Mouse (Mus musculus) lung, embryonic 14.5 days (tissue): ENCODE measurements around the gene Ep400. TPM values are rescaled to one million over a fixed set of nuclear protein-coding genes. Genes with fewer than 3 reads are reported as not detected.

Experiments used
- ATAC-seq: fragments of 200-750 bp; cut with Nextera tagmentation; 2 replicates; pipeline ENCODE4 v1.8.0; 2017; ENCODE audit warnings: mild to moderate bottlenecking, moderate TSS enrichment, moderate library complexity; ENCODE audit not compliant: insufficient read depth
- DNase-seq: peaks from one replicate; pipeline ENCODE4 v3.0.0-alpha.2; 2015
- H3K27ac ChIP-seq: fragments of 300-500 bp; sonication (generic); 2 replicates; pipeline ENCODE4 v1.5.1; 2014; ENCODE audit warnings: low read depth, mild to moderate bottlenecking, moderate library complexity
- H3K27me3 ChIP-seq: fragments of 300-500 bp; sonication (generic); 2 replicates; pipeline ENCODE4 v1.6.1; 2014; ENCODE audit warnings: low read length, control low read depth; ENCODE audit not compliant: insufficient read depth
- H3K36me3 ChIP-seq: fragments of 300-500 bp; sonication (generic); 2 replicates; pipeline ENCODE4 v1.6.1; 2014; ENCODE audit warnings: control low read depth; ENCODE audit not compliant: insufficient read depth
- H3K4me1 ChIP-seq: fragments of 300-500 bp; sonication (generic); 2 replicates; pipeline ENCODE4 v1.6.1; 2014; ENCODE audit warnings: antibody characterized with exemption, control low read depth; ENCODE audit not compliant: insufficient read depth
- H3K4me2 ChIP-seq: fragments of 300-500 bp; sonication (generic); 2 replicates; pipeline ENCODE4 v1.6.1; 2014; ENCODE audit warnings: mild to moderate bottlenecking
- H3K4me3 ChIP-seq: fragments of 300-500 bp; sonication (generic); 2 replicates; pipeline ENCODE4 v1.5.1; 2014; ENCODE audit warnings: low read depth, low read length
- H3K9ac ChIP-seq: fragments of 300-500 bp; sonication (generic); 2 replicates; pipeline ENCODE4 v1.6.1; 2014
- H3K9me3 ChIP-seq: fragments of 300-500 bp; sonication (generic); 2 replicates; pipeline ENCODE4 v1.6.1; 2016; ENCODE audit warnings: low read depth, low read length, control low read depth
- CTCF ChIP-seq: IDR thresholded peaks from 2 replicates; pipeline ENCODE4 v1.5.1; 2016; ENCODE audit warnings: antibody characterized with exemption, low read depth
- WGBS: fragments of 180-500 bp; shearing (Covaris S2); extraction: QIAGEN DNeasy Blood & Tissue Kit; methylation state at CpG from one replicate; pipeline ENCODE4 v1.1.7; 2014; 5-methylcytosine and 5-hydroxymethylcytosine counted together
- microRNA-seq: library from miRNA; unstranded; fragments of <30 nt; microRNA quantifications from one replicate; pipeline ENCODE4, GENCODE M21; 2016; ENCODE audit warnings: borderline number of aligned reads
- polyA plus RNA-seq: library from polyadenylated mRNA; unstranded; fragments of >200 nt; fragmentation: Nextera tagmentation; extraction: Ambion mirVana; gene quantifications from 2 replicates; pipeline ENCODE4 v1.2.1, GENCODE M21; 2014

The Ep400 gene
- polyA plus RNA-seq, 1 experiment from 2014 or later, result 60.5 TPM

DNA sequence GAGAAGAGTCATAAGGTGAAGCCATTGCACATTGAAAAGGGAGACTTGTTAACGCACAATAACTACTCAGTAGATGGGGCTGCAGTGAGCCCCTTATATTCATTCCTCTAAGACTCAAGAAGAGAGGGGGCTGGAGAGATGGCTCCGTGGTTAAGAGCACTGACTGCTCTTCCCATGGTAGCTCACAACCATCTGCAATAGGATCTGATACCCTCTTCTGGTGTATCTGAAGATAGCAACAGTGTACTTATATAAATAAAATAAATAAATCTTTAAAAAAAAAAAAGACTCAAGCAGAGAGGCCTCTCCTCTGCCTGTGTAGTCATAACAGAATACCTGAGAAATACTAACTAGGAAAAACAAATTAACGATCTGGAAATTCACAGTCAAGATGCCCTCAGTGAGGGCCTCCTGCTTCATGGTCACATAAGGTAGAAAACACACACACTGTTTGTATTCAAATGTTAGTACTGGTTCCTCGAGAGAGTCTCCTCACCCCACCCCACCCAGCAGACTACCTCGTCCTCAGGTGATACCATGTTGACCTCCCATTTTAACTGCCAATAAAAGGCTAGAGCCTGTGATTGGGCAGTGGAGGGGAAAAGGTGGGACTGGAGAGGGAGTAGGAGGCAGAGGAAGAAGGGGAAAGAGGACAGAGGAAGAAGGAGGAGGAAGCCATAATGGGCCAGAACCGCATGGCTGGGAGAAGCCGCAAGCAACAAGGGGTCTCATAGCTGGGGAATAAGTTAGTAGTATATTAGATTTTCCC, 132.0 kb downstream of the Ep400 start:
- no peak overlapping the region for H3K9ac ChIP-seq
- H3K27ac ChIP-seq, result no peak overlapping the region
- H3K4me3 ChIP-seq, result no peak overlapping the region
- no peak for DNase-seq
- 63% methylated on average over 7 of the region's 7 CpGs for WGBS
- no peak overlapping the region for H3K4me2 ChIP-seq
- TF ChIP-seq CTCF, result 0 out of 2 replicates have a peak, but pooled peaks have one; percentile 3
- H3K36me3 ChIP-seq, result no peaks in the 10 kb centered on the region
- no peaks in the 10 kb centered on the region for H3K27me3 ChIP-seq
- no peaks in the 10 kb centered on the region for H3K9me3 ChIP-seq
- H3K4me1 ChIP-seq, result no peaks in the 10 kb centered on the region
- no peak for ATAC-seq

GRCm38 (mm10) chr5:110635951-110636707, 134.4 kb downstream of the Ep400 start:
- 39% methylated on average over 6 of the region's 6 CpGs for WGBS
- no peak overlapping the region for H3K4me3 ChIP-seq
- no peaks in the 10 kb centered on the region for H3K9me3 ChIP-seq
- no peak overlapping the region for H3K4me2 ChIP-seq
- TF ChIP-seq CTCF, result peak; percentile 77
- DNase-seq (peak; percentile 80), ATAC-seq (peak; percentile 38)
- H3K4me1 ChIP-seq, result no peaks in the 10 kb centered on the region
- H3K27me3 ChIP-seq, result no peaks in the 10 kb centered on the region
- no peak overlapping the region for H3K9ac ChIP-seq
- H3K36me3 ChIP-seq, result no peaks in the 10 kb centered on the region
- H3K27ac ChIP-seq, result no peak overlapping the region

DNA sequence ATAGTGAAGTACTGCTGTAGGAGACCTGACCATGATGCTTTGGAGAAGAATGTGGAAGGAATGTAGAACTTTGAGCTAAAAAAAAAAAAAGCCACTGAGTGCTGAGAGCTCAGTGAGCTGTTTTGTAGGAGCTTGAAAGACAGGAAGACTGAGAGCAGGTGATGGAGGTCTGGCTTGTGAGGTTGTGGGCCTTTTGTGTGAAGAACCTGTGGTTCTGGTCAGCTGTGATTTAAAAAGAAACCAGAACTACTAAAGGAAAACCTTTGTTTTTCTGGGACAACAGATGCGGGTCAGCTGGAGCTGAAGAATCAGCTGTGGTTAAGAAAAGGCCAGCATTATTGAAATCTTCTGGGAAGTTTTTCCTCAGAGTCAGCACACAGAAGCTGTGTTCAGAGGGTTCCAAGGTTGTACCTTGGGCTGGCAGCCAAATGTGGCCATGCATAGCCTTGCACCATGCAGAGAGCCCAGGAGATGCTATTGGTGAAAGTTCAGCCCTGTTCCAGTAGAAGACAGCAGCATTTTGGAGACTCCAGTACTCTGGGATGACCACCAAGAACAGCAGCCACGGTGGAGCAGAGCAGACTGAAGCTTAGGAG, 140.9 kb downstream of the Ep400 start:
- no peak overlapping the region for H3K4me2 ChIP-seq
- H3K4me1 ChIP-seq, result no peaks in the 10 kb centered on the region
- ATAC-seq, result no peak
- TF ChIP-seq CTCF, result no peak
- 76% methylated on average over 2 of the region's 2 CpGs for WGBS
- H3K4me3 ChIP-seq, result no peak overlapping the region
- no peak for DNase-seq
- H3K9me3 ChIP-seq, result no peaks in the 10 kb centered on the region
- H3K27me3 ChIP-seq, result peaks cover 5% of the 10 kb centered on the region; the same call in 1 of the 2 replicates
- no peak overlapping the region for H3K27ac ChIP-seq
- H3K36me3 ChIP-seq, result no peaks in the 10 kb centered on the region
- H3K9ac ChIP-seq, result no peak overlapping the region

DNA sequence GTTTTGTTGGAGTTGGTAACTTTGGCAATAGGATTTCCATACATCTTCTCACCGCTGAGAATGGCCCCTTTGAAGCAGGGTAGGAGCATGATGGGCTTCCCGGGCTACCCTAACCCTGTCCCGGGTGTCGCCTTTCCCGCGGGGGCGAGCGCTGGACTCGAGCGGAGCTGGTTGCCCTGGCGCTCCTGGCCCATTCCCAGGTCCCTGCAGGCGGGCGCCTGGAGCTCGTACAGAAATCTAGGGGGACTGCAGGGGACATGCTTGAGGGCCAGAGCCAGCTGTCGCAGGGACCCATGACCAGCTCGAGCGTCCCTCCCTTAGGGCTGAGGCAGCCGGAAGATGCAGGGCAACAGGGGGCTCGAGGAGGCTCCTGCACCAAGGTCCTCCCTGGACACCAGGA, 142.4 kb downstream of the Ep400 start:
- Histone ChIP-seq H3K4me1 (no peaks in the 10 kb centered on the region), H3K4me3 (no peak overlapping the region), H3K27me3 (peaks cover 5% of the 10 kb centered on the region; the same call in 1 of the 2 replicates), H3K27ac (no peak overlapping the region), H3K9ac (no peak overlapping the region), H3K4me2 (no peak overlapping the region), H3K36me3 (no peaks in the 10 kb centered on the region), H3K9me3 (no peaks in the 10 kb centered on the region)
- 17% methylated on average over 19 of the region's 19 CpGs for WGBS
- ATAC-seq (no peak), DNase-seq (no peak)
- no peak for TF ChIP-seq CTCF

DNA sequence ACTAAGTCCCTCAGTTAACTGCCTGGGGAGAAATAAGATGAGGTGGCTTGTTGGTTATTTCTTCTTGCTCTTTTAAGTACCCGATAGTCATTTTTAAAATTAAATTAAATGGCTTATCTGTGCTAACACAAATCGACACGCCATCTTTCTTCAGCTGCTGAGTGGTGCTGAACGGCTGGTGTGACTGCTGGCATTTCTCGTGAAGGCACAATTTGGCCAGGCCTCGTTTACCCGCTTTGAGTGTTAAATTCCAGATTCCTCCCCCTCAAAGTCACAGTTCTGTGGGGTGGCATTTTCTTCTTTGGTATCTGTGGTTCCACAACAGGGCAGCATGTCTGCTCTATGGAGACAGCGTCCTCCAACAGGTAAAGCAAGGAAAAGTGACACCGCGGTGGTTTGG, 143.2 kb downstream of the Ep400 start:
- Histone ChIP-seq H3K4me3 (no peak overlapping the region), H3K9ac (no peak overlapping the region), H3K4me2 (no peak overlapping the region), H3K27me3 (peaks cover 5% of the 10 kb centered on the region; the same call in 1 of the 2 replicates), H3K27ac (no peak overlapping the region), H3K36me3 (no peaks in the 10 kb centered on the region), H3K9me3 (no peaks in the 10 kb centered on the region), H3K4me1 (no peaks in the 10 kb centered on the region)
- WGBS, result 65% methylated on average over 10 of the region's 10 CpGs
- no peak for DNase-seq
- ATAC-seq, result no peak
- TF ChIP-seq CTCF, result no peak

GRCm38 (mm10) chr5:110624319-110624718, 146.2 kb downstream of the Ep400 start:
- H3K4me1 ChIP-seq, result no peaks in the 10 kb centered on the region
- H3K4me3 ChIP-seq, result no peak overlapping the region
- H3K27ac ChIP-seq, result no peak overlapping the region
- TF ChIP-seq CTCF, result 0 out of 2 replicates have a peak, but pooled peaks have one; percentile 6
- no peak overlapping the region for H3K4me2 ChIP-seq
- WGBS, result 69% methylated on average over 2 of the region's 2 CpGs
- no peaks in the 10 kb centered on the region for H3K9me3 ChIP-seq
- no peak for ATAC-seq
- H3K9ac ChIP-seq, result no peak overlapping the region
- no peak for DNase-seq
- H3K36me3 ChIP-seq, result no peaks in the 10 kb centered on the region
- H3K27me3 ChIP-seq, result peaks cover 5% of the 10 kb centered on the region; the same call in 1 of the 2 replicates

GRCm38 (mm10) chr5:110619226-110619625, 151.3 kb downstream of the Ep400 start:
- WGBS, result 74% methylated on average over 6 of the region's 6 CpGs
- H3K36me3 ChIP-seq, result no peaks in the 10 kb centered on the region
- no peak overlapping the region for H3K9ac ChIP-seq
- H3K4me3 ChIP-seq, result no peak overlapping the region
- ATAC-seq, result no peak
- no peaks in the 10 kb centered on the region for H3K9me3 ChIP-seq
- no peaks in the 10 kb centered on the region for H3K27me3 ChIP-seq
- DNase-seq, result no peak
- no peak overlapping the region for H3K4me2 ChIP-seq
- TF ChIP-seq CTCF, result no peak
- no peak overlapping the region for H3K27ac ChIP-seq
- no peaks in the 10 kb centered on the region for H3K4me1 ChIP-seq

Small RNA genes within 50 kb of the gene (microRNA-seq; reads per million reads assigned to microRNA genes)
- 1.4 reads per million for gene Mir7026

Other genes with a start within 250 kb of the Ep400 start
- gene Galnt9, start 226.4 kb downstream of the Ep400 start, polyA plus RNA-seq, result 0.12 TPM in 1 of 2 replicates, not detected in the other
- gene Noc4l, start 117.3 kb downstream of the Ep400 start, polyA plus RNA-seq, result 55.8 and 57.3 TPM in 2 replicates
- gene Ddx51, start 117.3 kb downstream of the Ep400 start, polyA plus RNA-seq, result 32.4 and 36.8 TPM in 2 replicates
- gene Pus1, start 9.9 kb upstream of the Ep400 start, polyA plus RNA-seq, result 20.6 and 22.4 TPM in 2 replicates
- 35.1 and 39.2 TPM in 2 replicates for gene Ulk1, start 39.4 kb upstream of the Ep400 start, polyA plus RNA-seq
- gene Hscb, start 69.1 kb upstream of the Ep400 start, polyA plus RNA-seq, result 25.6 and 28.1 TPM in 2 replicates
- gene Chek2, start 69.3 kb upstream of the Ep400 start, polyA plus RNA-seq, result 32.0 and 33.8 TPM in 2 replicates
- 15.2 and 15.3 TPM in 2 replicates for gene Ttc28, start 109.1 kb upstream of the Ep400 start, polyA plus RNA-seq